Mouse (Mus musculus) cerebellum, postnatal 4 days (tissue): ENCODE measurements at regions not wholly inside any gene's neighbourhood (a gene's known extent, or its start where the extent isn't known, plus 50 kb on each side); places are given as distances from the start of the nearest gene placed in this dataset.

Source experiments
- DNase-seq, 2 experiments: peaks; one replicate each; pipeline ENCODE4 v3.0.0; 2022; ENCODE audit warnings: low spot score in 2 of 2, mixed read lengths in 1 of 2

DNA sequence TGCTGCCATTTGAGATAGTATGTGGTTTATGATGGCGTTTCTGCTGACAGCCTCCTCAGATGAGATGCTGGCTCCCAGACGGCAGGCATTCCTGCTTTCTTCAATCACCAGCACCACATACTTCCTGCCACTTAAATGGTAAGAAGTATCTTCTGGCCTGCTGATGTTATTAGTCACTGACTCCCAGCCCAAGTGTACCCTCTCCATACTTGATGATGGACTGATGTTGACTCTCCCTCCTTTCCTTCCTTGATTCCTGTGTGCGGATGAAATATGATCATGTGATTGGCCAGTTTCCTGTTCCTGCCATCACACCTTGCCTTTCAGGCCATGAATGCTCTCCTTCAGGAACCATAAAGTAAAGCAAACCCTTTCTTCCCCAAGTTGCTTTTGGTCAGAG is 50.8 kb upstream of the Rpl10-ps3 start:
- DNase-seq: no peak

GRCm38 (mm10) chr9:50396051-50396450 is 51.3 kb upstream of the Rpl10-ps3 start:
- no peak for DNase-seq

- DNase-seq: peak in 1 of 2 experiments; percentile 24
These were observed 63.6 kb upstream of the Rpl10-ps3 start for GRCm38 (mm10) chr9:50408396-50408795.

- DNase-seq: no peak
These were observed 64.1 kb upstream of the Rpl10-ps3 start for GRCm38 (mm10) chr9:50408845-50409244.

DNA sequence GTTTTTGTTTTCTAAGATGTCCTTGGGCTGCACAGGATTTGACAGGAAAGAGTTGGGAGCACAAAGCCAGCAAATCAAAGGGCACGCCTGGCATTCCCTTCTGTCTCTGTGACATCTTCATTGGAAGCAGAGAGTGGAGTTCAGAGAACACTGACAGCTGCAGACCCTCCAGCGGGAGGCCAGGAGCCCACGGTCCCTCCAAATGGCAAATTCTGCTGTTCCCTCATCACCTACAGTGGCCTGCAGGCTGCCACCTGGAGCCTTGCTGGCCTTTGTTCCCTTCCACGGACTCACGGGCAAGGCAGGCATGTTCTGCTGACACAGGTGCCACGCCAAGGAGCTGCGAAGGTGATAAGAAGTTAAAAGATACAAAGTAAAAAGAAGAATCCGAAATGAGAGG is 68.2 kb upstream of the Rpl10-ps3 start:
- DNase-seq: no peak

GRCm38 (mm10) chr9:50413514-50414335 is 69.0 kb upstream of the Rpl10-ps3 start:
- DNase-seq: no peak

DNA sequence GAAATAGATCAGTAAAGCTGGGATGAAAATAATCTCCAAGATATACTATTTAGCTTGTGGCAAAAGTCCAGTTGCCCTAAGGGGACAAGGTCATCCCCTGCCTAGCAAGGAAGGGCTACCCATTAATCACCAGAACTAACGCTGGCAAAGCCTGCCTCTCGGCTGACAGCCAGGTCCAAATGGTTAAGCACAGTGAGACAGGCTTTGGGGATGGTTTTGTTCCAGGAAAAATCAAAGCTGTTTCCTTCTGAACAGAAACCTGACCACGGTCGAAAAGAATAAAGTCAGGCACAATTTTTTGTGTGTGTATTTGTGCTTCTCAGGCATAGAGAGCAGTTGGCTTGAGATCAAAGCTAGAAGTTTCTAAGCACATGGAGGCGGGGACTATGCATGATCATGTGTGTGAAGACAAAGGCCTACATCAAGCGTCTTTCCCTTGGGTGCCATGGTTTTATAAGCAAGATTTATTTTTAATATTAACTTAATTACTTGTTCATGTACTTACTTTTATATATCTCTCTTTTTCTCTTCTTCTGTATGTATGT is 70.1 kb upstream of the Rpl10-ps3 start:
- peak in 1 of 2 experiments; percentile 43 for DNase-seq

DNA sequence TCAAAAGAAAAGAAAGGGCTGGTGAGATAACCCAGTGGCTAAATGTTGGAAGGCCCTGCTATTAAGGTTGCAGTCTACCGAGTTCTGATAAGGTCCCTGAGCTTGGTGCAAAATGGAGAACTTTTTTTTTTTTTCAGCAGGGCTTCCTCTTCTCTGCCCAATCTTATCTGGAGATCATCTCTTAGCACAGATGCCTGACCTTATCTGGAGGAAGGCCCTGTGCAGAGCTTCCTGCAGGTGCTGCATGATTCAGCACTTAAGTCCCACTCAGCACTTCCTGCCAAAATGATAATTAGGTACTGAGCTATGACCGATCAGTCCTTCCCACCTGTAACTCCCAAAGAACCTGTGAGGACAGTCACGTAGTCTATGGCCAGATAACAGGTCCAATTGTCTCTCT is 71.9 kb upstream of the Rpl10-ps3 start:
- no peak for DNase-seq

- DNase-seq: no peak
These were observed 73.3 kb upstream of the Plet1 start for GRCm38 (mm10) chr9:50421061-50421460.

DNA sequence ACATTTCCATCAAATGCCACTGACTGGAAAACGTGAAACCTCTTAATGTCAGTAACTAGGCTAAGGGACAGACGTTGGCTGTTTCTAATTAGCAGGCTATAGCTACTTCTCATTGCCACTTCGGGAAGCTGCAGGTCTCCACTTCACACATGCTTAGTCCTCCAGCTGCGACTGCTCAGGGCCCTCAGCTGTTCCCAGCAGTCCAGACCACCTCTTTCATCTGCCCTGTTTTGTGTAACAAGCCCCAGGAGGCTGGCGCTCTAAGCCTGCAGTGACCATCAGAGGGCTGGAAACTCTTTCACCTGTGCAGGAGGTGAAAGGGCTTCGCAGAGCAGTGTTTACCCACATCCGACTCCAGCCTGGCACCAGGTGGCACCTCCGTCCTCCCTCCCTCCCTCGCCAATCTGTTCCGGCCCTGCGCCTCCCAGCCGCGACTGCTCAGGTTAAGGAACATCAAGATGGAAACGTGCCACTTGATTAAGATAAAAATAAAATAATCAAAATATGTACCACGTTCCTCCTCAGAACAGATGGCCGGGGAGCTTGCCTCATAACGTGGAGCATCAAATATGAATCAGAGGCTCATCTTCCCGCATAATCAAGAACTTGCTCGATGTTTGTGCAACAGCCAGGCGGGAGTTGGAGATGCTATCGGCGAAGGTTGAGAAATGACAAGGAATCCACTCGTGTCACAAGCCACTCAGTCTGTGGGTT is 72.6 kb upstream of the Plet1 start:
- no peak for DNase-seq

DNA sequence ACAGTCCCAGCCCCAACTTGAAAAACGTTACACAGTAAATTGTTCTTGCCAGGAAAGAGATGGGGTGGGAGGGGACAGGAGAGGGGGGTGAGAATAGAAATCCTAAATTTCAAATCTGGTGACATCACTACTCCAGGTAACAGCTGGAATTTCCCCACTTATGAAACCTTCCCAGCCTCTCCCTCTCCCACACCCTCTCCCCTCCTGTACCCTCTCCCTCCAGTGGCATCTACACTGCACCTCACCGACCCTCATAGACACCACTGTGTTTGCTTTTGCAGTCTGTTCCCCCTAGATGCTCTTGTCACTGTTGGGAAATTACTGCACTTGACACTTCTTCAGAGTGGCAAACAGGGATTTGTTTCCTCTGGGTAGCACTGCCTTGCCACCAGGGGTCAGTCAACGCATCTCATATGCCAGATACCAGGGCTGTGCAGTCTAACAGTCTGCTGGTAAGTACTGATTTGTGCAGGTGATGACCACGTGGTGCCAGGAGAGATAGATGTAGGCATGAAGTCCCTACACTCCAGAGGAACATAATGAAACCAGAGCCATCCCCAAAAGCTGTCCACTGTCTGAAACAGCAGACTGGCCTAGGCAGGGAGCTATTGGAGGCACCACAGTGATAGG is 68.3 kb upstream of the Plet1 start:
- DNase-seq: no peak

DNA sequence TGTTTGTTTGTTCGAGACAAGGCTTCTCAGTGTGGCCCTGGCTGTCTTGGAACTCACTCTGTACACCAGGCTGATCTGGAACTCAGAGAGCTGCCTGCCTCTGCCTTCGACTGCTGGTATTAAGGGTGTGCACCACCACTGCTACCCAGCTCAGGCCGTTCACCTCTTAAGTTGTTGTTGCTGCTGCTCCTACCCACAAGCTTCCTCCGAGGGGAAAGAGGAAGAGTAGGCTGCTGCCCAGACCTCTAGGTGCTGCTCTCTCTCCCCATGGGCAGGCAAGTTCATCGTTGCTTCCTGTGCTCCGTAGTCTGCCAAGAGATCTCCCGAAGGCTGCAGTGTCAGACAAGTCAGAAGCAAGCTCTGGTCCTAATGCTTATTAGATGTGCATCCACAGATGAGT is 64.2 kb upstream of the Plet1 start:
- no peak for DNase-seq

DNA sequence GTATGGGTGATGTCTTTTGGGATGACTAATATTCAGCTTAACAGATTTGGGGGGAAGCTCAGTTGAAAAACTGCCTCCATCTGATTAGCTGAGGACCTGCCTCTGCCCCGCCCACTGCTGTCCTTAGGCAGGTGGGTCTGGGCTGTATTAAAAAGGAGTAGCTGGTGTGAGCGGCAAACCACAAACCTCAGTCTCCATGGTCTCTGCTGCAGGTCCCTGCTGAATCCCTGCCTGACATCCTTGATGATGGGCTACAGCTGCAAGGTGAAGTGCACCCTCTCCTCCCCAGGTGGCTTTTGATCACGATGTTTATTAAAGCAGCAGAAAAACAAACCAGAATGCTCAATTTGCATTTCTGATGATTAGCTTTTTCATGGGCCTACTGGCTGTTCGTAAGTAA is 60.8 kb upstream of the Plet1 start:
- no peak for DNase-seq

DNA sequence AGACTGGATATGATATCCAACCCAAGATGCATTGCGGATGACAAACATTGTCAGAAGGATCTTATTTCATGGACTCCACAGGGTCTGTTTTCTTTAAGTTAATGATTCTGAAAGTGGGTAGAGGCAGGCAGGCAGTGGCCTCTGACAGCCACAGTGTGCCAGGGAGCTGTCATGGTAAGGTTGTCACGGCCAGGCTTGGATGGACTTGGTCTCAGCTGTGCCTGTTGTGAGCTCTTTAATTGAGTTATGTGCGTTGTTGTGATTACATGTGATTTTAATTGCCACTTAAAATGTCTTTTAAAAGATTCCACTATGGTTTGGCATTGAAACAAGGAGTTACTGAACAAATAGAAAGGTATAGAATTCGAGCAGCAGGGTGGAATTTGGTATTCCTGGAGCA is 60.3 kb upstream of the Plet1 start:
- no peak for DNase-seq

DNA sequence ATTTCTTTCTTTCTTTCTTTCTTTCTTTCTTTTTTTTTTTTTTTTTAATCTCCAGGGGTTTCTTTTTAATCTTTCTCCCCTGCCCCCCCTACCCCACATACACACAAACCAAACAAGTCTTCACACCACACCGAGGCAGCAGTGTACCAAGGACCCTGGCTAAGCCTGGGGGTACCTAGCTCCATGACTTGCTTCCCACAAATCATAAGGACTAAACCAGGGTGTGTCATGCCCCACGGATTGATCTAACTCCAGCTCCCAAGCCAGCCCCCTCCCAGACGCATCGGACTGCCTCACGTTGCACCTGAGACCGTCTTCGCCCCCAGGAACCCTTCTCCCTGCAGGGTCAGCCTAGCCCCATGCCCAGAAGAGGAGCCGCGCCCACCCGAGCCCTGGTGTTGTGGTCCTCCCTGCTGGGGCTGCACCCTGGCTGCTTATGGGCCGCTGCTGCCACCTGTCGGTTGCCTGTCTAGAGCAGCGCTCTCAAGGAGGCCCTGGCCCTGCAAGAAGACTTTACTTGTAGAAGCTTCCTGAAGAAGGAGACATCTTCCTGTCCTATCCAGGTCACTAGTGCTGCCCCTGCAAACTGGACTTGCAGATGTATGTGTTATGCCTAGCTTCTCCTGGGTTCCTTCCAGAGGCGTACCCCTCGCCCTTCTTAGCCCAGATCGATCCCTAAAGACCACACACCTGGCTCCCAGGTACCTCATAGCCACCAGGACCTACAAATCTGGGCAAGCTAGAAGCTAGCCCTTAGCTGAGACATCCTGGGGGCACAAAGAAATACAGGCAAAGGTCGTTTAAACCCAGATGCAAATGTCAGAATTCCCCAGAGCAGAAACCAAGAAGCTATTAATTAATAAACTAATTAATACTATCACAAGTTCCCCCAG is 56.2 kb upstream of the Plet1 start:
- DNase-seq: peak; percentile 76 to 85

GRCm38 (mm10) chr9:50438738-50439137 is 55.6 kb upstream of the Plet1 start:
- no peak for DNase-seq

GRCm38 (mm10) chr9:50440222-50440621 is 54.1 kb upstream of the Plet1 start:
- DNase-seq: no peak

DNA sequence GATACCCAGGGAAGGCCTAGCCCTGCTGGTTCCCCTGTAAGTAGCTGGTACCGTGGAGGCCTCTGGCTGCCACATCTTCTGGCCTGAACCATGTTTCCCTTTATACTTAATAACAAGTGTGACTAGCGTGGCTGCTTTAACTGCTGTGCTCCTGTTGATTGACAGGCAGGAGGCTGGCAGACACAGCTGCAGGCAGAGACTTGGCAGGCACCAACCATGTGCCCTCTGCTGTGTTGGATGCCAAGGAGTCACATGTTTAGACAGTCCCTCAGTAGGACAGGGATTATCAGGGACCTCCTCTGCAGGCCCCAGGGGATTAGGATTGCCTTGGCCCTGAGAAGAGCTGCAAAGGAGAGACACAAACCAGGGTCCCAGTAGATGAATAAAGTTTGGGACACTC is 53.6 kb upstream of the Plet1 start:
- DNase-seq: peak in 1 of 2 experiments; percentile 28

GRCm38 (mm10) chr9:50443708-50444463 is 50.4 kb upstream of the Plet1 start:
- peak in 1 of 2 experiments; percentile 69 for DNase-seq
